Mouse (Mus musculus) T-helper 17 cell (primary cell): ENCODE data around the gene Pip5k1c.

Source experiments
- in situ Hi-C, 2 experiments: fragments of 300-600 bp; cut with MboI, MseI; formaldehyde crosslinking; loops; 1 replicate in 1 of 2; 2 replicates in 1 of 2; pipeline ENCODE4 v1.15.1; 2025; ENCODE audit warnings: high pct_unique_total_duplicates in 2 of 2

The Pip5k1c gene

GRCm38 (mm10) chr10:81320550-81321347 lies 28.0 kb downstream of the Pip5k1c start, which contains the start of gene Cactin:
Cactin (plus strand) TSS chr10:81321103.
- in situ Hi-C loops: loop anchor here in 1 of 2 experiments (5.0 kb wide), 1 partner anchor 33 kb away; no protein-coding TSS in a partner anchor

- in situ Hi-C loops: loop anchor here in 1 of 2 experiments (5.0 kb wide), 1 partner anchor 34 kb away; no protein-coding TSS in a partner anchor
These were observed 28.7 kb downstream of the Pip5k1c start for GRCm38 (mm10) chr10:81321436-81321835.

- in situ Hi-C loops: loop anchor here in 1 of 2 experiments (5.0 kb wide), 1 partner anchor 35 kb away; no protein-coding TSS in a partner anchor
These were observed 29.7 kb downstream of the Pip5k1c start for GRCm38 (mm10) chr10:81322444-81322843.

- in situ Hi-C loops: loop anchor here in 1 of 2 experiments (5.0 kb wide), 1 partner anchor 36 kb away; no protein-coding TSS in a partner anchor
These were observed 30.5 kb downstream of the Pip5k1c start for GRCm38 (mm10) chr10:81323141-81323775.

GRCm38 (mm10) chr10:81323791-81324530 lies 31.2 kb downstream of the Pip5k1c start:
- in situ Hi-C loops: loop anchor here in 1 of 2 experiments (5.0 kb wide), 1 partner anchor 37 kb away; no protein-coding TSS in a partner anchor

GRCm38 (mm10) chr10:81325176-81325575 lies 32.4 kb downstream of the Pip5k1c start:
- in situ Hi-C loops: no loop called here

- in situ Hi-C loops: no loop called here
These were observed 33.0 kb downstream of the Pip5k1c start for GRCm38 (mm10) chr10:81325781-81326180.

GRCm38 (mm10) chr10:81326858-81327257 lies 34.1 kb downstream of the Pip5k1c start:
- in situ Hi-C loops: no loop called here

GRCm38 (mm10) chr10:81327959-81328358 lies 35.2 kb downstream of the Pip5k1c start:
- in situ Hi-C loops: no loop called here

- in situ Hi-C loops: no loop called here
These were observed 35.6 kb downstream of the Pip5k1c start, which contains the start of gene Tbxa2r for GRCm38 (mm10) chr10:81328386-81328785. Tbxa2r (plus strand) TSS chr10:81328731.

GRCm38 (mm10) chr10:81329194-81329975 lies 36.6 kb downstream of the Pip5k1c start:
- in situ Hi-C loops: no loop called here

GRCm38 (mm10) chr10:81330007-81330406 lies 37.2 kb downstream of the Pip5k1c start:
- in situ Hi-C loops: loop anchor here in 1 of 2 experiments (5.0 kb wide), 1 partner anchor 97 kb away; no protein-coding TSS in a partner anchor

- in situ Hi-C loops: loop anchor here in 1 of 2 experiments (5.0 kb wide), 1 partner anchor 95 kb away; no protein-coding TSS in a partner anchor
These were observed 39.5 kb downstream of the Pip5k1c start for GRCm38 (mm10) chr10:81332277-81332676.

- in situ Hi-C loops: loop anchor here in 1 of 2 experiments (5.0 kb wide), 1 partner anchor 93 kb away; no protein-coding TSS in a partner anchor
These were observed 41.6 kb downstream of the Pip5k1c start for GRCm38 (mm10) chr10:81334324-81334723.

GRCm38 (mm10) chr10:81335393-81336340 lies 42.9 kb downstream of the Pip5k1c start:
- in situ Hi-C loops: no loop called here

GRCm38 (mm10) chr10:81336558-81336957 lies 43.8 kb downstream of the Pip5k1c start:
- in situ Hi-C loops: no loop called here

- in situ Hi-C loops: loop anchor here (10.0 kb wide), 1 partner anchor 56 kb away; no protein-coding TSS in a partner anchor
These were observed 48.0 kb downstream of the Pip5k1c start for GRCm38 (mm10) chr10:81340551-81341332.

- in situ Hi-C loops: loop anchor here (10.0 kb wide), 1 partner anchor 57 kb away; no protein-coding TSS in a partner anchor
These were observed 48.7 kb downstream of the Pip5k1c start for GRCm38 (mm10) chr10:81341333-81341949.
